Mouse (Mus musculus): Measurements from ENCODE around the gene Ccdc85c.
A peak's percentile ranks its signal among the peaks of the same experiment; 100 is the strongest.

The Ccdc85c gene

DNA sequence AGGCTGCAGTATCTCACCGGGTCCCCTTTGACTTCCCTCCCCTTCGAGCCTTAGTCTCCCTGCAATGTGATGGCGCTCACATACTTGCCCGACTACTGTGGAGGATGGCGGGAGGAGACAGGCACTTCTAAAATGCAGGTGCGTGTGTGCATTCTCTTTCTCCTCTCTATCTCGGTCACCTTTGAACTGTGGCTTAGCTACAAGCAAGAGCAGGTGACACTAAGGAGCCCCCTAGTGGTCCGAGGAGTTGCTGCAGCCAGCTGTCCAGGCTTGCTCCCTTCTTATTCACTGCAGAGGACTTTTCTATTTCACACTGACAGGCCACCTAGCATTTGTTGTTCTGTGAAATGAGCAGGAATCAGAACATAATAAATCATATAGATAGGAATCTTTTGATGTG, 17.7 kb upstream of the Ccdc85c start:
- DNase-seq = peak; percentile 62 to 70

DNA sequence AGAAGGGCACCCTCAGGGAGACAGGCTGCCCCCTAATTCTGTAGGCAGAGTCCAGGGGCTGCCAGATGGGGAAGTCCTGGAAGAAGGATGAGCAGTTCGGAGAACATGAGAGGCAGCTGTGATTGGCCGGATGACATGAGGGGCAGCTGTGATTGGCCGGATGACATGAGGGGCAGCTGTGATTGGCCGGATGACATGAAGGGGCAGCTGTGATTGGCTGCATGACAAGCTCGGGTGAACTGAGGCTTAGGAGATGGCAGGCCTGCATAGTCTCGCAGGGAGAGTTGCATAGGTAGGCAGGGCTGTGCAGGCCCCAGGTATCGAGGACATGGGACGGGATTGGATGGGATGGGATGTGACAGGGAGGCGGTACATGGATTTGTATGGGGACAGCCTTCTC, 17.2 kb upstream of the Ccdc85c start:
- no peak for DNase-seq

DNA sequence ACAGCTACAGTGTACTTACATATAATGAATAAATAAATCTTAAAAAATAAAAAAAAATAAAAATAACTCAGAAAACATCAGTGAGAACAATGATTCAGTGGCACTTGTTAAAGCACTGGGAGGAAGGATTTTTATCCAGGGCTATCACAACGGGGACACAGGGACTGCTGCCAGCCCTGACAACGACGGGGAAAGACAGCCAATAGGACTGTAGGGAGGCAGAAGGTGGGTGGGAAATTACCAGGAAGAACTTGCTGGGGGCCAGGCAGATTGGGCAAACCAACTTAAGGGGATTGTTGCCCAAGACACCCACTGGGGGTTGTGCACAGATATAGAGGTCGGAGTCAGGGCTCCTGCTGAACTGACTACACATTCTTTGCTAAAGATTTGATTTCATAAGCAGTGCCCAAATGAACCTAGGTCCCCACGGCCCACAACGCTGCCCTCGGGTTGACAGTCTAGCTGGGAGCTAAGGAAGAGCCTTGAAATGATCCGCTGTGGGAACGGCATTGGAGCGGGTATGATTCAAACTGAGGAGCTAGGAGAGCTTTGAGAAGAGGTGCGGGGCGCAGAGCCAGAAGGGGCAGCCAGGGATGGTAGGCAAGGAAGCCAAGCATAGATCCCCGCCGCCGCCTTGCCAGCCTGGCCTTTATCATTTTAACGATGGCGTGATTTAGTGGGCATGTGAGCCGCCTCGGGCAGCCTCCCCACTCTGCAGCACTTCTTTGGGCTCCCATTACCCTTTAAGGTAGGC, 13.1 kb upstream of the Ccdc85c start:
- DNase-seq = no peak

DNA sequence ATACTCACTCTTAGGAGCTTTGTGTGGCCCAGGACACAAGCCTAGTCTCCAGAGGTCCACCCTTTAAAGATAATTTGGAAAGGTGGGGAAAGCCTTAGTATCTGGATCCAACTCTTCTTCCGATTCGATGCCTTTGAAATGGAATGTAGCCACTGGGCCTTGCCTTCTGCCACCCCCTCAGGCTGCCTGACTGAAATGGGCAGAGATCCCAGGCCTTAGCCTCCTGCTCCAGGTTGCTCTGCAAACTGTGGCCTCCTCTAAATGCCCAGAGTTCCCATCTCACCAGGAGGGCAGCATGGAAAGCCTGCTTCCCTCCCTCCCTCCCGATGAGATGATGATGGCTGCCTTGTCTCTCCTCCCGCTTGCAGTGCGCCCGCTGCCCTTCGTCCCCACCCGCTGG, 11.8 kb upstream of the Ccdc85c start:
- no peak for DNase-seq

DNA sequence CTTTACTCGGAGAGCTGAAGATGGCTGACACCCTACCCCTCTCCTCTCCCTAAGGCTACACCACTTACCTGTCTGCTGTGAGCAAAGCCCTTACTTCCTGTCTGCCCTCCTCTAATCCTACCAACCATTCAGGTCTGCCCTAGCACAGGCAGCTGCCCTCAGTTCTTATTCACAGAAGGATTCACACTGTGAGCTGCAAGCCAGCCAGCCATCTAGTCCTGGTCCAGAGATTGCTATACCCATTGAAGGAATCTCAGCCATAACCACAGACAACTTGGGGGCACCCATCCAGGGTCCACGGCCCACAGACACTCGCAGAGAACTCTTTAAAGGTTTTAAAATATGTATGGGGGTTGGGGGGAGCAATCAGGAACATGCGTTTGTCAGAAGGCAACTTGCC, 11.2 kb upstream of the Ccdc85c start:
- no peak for DNase-seq

DNA sequence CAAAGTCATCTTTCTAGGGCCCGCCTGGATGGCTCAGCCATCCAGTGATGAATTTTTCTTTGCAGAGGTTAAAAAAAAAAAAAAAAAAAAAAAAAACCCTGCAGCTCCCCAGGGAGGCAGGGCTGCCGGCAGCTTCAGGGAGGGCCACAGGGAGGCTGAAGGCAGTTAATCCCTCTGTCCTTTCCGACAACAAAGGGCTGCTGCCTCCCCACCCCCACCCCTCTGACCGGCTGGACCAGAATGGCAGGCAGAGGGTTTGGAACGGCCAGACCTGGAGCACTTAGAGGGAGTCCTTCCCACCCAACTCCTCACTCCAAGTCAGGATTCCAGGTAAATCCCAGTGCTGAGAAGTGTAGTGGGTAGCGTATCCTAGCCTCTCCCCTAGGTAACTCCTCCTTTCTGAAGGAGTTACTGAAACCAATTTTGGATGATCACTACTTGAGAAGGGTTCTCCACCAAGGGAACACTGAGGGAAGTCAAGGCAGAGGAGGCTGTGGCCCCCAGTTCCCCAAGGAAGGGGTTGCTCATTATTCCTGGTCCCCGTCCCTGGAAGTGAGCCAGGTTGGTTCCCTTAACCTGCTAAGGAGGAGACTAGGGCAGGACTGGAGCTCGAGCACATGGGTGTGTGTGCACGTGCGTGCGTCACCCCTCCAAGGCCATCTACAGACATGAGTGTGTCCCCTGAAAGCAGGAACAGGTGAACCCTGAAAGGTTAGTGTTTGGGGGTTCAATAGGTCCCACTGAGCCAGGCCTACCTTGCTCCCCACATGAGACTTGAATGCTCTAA, 10.2 kb upstream of the Ccdc85c start:
- DNase-seq = no peak

DNA sequence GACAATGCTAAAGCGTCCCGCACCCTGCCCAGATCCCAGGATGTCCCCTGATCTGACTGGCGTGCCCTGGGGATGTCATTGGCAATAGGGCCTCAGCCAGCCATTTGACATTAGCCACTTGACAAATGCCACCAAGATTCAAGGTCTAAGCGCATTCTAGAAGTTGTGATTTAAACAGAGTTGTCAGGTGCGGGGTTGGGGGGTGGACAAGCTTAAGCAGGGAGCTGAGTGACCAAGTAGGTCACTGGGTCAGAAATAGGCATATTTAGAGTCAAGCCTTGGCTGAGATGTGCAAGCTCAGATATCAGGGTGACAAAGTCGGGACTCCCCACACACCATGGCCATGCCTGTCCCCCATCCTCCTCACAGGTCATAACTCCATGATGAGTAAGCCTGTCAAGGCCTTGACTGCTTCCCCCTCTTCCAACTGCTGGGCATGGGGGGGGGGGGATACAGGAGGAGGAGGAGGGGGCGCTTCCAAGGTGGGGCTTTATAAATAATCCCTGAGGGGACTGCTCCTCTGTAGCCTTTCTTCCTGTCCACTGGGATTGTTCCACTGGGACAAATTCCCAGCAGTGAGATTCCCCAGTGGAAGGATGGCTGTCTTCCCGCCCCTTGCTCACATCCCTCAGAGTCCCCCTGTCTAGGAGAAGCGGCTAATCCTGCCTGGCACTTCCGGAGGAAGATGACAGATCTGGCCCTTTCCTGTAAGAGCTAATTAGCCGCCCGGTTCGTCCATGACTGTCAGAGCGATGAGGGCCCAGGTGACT, 9.4 kb upstream of the Ccdc85c start:
- no peak for DNase-seq

GRCm38 (mm10) chr12:108278221-108278918, 3.1 kb upstream of the Ccdc85c start:
- no peak for DNase-seq

- DNase-seq = no peak
These were observed 2.2 kb upstream of the Ccdc85c start for GRCm38 (mm10) chr12:108277341-108277841.

DNA sequence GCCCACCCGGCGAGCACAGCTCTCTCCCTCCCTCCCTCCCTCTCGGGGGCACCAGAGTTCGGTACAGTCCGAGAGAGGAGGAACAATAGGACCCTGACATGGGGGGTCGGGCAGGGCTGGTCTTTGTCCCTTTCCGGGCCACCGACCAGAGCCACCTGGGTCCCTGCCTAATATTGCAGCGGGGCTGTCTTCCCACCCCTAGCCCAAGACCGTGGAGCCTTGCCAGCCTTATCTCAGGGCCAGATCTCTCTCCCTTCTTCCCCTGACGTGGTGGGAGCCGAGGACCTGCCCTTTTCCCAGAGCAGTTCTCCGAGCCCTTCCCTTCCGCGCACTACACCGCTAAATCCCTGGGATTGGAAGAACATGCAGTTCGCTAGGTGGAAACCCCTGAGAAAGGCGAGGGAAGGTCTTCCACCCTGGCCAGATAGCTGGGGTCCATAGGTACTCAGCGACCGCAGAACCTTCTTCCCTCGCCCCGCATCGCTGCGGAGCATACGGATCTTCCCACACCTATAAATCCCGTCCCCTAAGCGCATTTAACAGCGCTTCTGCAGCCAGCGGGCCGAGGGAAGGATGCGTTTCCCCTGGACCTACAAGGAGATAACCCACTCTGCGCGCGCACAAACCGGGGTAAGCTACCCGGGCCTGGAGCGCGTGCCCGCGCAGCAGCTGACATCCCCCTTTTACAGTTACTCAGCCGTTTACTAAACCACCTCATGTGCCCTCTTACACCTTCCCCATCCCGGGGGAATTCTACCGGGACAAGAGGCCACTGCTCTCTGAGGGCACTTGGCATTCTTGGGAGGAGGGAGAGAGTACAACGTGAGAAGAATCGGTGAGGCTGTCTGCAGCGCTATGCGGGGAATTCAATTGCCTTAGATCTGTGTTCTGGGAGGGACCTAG, 946 bp upstream of the Ccdc85c start:
- DNase-seq = peak; percentile 39 to 45

GRCm38 (mm10) chr12:108275508-108275890, 274 bp upstream of the Ccdc85c start:
- peak; percentile 93 to 94 for DNase-seq

DNA sequence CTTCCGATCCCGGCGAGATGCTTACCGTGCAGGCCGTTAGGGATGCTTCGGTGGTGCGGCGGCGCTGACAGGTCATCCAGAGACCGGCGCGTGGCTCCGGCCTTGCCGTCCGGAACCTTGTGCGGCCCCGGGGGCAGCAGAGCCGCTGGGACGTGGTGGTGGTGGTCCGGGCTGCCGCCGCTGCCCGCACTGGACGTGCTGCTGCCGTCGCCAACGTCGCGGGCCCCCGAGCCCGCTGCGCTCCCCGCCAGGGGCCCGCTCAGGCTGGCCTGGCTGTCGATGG, 971 bp downstream of the Ccdc85c start:
- DNase-seq = no peak

DNA sequence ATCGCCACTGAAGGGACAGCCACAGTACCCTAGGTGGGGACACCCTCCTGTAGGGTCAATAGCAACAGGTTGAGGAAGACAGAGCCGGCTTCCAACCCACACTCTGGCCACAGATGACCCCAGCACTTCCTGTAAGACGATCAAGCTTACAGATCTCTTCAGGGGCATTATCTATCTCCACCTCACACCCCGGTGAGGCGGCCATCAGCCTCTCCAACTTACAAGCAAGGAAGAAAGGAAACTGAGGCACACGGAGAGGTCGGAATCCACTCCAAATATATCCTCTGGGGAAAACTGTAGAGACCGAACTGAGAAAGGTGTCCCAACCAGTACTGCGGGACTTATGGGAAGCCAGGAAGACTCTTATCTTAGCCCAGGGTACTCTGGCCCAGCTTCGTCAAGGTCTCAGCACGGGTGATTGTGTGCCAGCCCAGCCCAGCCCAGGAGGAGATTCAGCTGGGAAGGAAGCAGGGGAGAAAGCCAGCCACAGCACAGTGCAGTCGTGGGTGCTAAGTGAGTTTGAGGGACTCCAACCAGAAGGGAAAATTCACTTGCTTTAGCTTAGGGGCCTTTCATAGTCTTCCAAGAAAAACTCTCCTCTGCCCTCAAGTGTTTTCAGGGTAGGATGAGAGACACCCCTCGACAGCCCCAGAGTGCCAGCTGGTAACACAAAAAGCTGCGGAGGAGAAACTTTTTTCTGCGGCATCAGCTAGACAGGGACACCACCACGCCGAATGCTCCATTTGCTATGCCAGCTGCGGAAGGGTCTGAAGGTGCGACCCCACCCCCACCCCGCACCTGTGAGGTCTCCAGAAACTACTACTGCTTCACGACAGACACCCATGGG, 1.5 kb downstream of the Ccdc85c start:
- DNase-seq = no peak

GRCm38 (mm10) chr12:108272143-108272635, 3.0 kb downstream of the Ccdc85c start:
- no peak for DNase-seq

- DNase-seq = no peak
These were observed 3.7 kb downstream of the Ccdc85c start for GRCm38 (mm10) chr12:108271351-108272142.

DNA sequence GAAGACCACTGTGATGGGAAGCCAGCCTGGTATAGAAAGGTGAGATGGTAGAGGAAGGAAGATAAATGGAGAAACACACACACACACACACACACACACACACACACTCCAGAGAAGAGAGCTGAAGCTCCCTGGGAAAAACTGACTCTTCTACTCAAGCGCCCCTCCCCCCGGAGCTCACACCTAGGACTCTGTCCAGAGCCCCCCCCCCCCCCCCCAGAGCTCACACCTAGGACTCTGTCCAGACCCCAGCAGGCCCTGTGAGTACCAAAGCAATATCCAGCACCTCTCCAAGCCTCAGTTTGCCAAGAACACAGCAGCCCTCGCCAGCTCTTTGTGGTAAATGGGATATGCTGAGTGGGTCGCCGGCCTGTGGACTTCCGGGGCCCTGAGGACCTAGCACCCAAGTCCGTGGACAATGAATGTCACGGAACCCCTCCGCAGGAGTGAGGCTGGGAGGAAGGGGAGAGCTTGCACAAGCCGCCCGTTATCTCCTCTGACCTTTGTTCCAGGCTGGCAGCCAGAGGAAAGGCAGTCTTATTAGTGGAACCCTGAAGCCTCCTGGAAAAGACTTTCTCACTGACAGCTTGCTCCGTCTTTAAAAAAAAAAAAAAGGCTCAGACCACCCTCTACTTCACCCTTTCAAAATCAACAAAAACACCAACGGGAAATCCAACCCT, 4.8 kb downstream of the Ccdc85c start:
- no peak for DNase-seq

- DNase-seq = no peak
These were observed 5.5 kb downstream of the Ccdc85c start for GRCm38 (mm10) chr12:108269699-108270098.

DNA sequence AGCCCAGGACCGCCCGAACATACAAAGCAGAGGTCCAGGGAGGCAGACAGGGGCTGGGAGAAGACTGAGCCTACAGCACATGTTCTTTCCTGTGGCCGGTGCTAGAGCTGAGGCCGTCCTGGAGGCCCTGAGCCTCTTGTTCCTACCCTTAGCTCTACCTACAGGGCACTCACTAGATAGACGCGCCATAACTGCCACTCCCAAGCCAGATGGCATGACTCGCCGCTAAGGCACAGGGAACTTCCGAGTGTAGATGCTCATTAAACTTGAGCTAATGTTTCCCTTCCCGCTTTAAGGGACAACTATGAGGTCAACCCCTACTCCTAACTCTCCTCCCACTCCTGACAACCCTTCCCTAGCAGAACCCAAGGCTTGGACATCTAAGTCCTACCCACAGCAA, 6.3 kb downstream of the Ccdc85c start:
- no peak for DNase-seq

DNA sequence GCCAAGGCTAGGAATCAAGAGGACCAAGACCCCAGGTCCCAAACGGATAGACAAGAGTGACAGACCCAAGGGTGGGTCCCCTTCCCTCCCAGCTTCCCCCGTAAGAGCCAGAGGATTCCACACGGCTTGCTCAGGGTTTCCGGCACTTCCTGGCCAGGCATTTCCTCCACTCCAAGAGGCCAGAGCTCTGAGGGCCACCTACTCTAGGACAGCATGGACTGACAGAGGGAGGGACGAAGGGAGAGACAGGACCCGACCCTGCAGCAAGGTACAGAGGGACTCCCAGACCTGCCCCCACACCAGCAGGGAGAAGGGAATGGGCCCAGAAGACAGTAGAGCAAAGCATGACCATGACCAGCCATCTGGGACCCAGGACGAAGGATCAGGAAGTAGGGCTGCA, 7.6 kb downstream of the Ccdc85c start:
- no peak for DNase-seq
